Mouse (Mus musculus): ENCODE results near the gene Stat4. TPM values are rescaled to one million over a fixed set of nuclear protein-coding genes. Genes with fewer than 3 reads are reported as not detected.

The Stat4 gene
- polyA plus RNA-seq, 1 experiment from 2014 or later, result 0.64 TPM

- no peak overlapping the region for H3K9ac ChIP-seq
- H3K4me1 ChIP-seq (replicated peaks), result peaks cover 24% of the 10 kb centered on the region
- no peak overlapping the region for H3K4me2 ChIP-seq
- H3K27ac ChIP-seq, result no peak overlapping the region
- H3K9me3 ChIP-seq, result no peaks in the 10 kb centered on the region
- H3K4me3 ChIP-seq, result no peak overlapping the region
- no peak for ATAC-seq (ENCODE audit: low FRiP score)
- 97% methylated on average over 5 of the region's 5 CpGs for WGBS
- H3K27me3 ChIP-seq, result no peaks in the 10 kb centered on the region
- peaks cover 7% of the 10 kb centered on the region; the same call in 1 of the 2 replicates for H3K36me3 ChIP-seq
Measured at GRCm38 (mm10) chr1:52151166-52151565, 164.2 kb downstream of the Stat4 start.

GRCm38 (mm10) chr1:52152369-52152768, 165.4 kb downstream of the Stat4 start:
- no peak for ATAC-seq (ENCODE audit: low FRiP score)
- no peak overlapping the region for H3K4me3 ChIP-seq
- H3K4me2 ChIP-seq, result no peak overlapping the region
- no peaks in the 10 kb centered on the region for H3K27me3 ChIP-seq
- H3K9ac ChIP-seq, result no peak overlapping the region
- H3K36me3 ChIP-seq, result peaks cover 9% of the 10 kb centered on the region; the same call in 1 of the 2 replicates
- 71% methylated on average over 13 of the region's 13 CpGs for WGBS
- H3K9me3 ChIP-seq, result no peaks in the 10 kb centered on the region
- H3K27ac ChIP-seq, result no peak overlapping the region
- peaks cover 24% of the 10 kb centered on the region for H3K4me1 ChIP-seq (replicated peaks)

GRCm38 (mm10) chr1:52152936-52153335, 166.0 kb downstream of the Stat4 start:
- Histone ChIP-seq H3K9ac (no peak overlapping the region), H3K4me2 (no peak overlapping the region), H3K27ac (no peak overlapping the region), H3K27me3 (no peaks in the 10 kb centered on the region), H3K4me3 (no peak overlapping the region), H3K36me3 (peaks cover 15% of the 10 kb centered on the region; the same call in 1 of the 2 replicates), H3K9me3 (no peaks in the 10 kb centered on the region), H3K4me1 (replicated peaks) (peaks cover 21% of the 10 kb centered on the region)
- no peak for ATAC-seq (ENCODE audit: low FRiP score)
- 51% methylated on average over 3 of the region's 3 CpGs for WGBS

- Histone ChIP-seq H3K27ac (no peak overlapping the region), H3K36me3 (peaks cover 19% of the 10 kb centered on the region; the same call in 1 of the 2 replicates), H3K9ac (no peak overlapping the region), H3K4me3 (no peak overlapping the region), H3K9me3 (no peaks in the 10 kb centered on the region), H3K4me1 (replicated peaks) (peaks cover 11% of the 10 kb centered on the region; the same call in 1 of the 2 replicates), H3K27me3 (no peaks in the 10 kb centered on the region), H3K4me2 (no peak overlapping the region)
- no peak for ATAC-seq (ENCODE audit: low FRiP score)
- 87% methylated on average over 8 of the region's 8 CpGs for WGBS
Measured at GRCm38 (mm10) chr1:52154890-52155289, 167.9 kb downstream of the Stat4 start.

- no peak overlapping the region for H3K9ac ChIP-seq
- no peak overlapping the region for H3K4me2 ChIP-seq
- no peak for ATAC-seq (ENCODE audit: low FRiP score)
- no peak overlapping the region for H3K4me3 ChIP-seq
- H3K27me3 ChIP-seq, result no peaks in the 10 kb centered on the region
- no peaks in the 10 kb centered on the region for H3K9me3 ChIP-seq
- 87% methylated on average over 10 of the region's 10 CpGs for WGBS
- H3K4me1 ChIP-seq (replicated peaks), result no peaks in the 10 kb centered on the region
- H3K36me3 ChIP-seq, result peaks cover 19% of the 10 kb centered on the region; the same call in 1 of the 2 replicates
- H3K27ac ChIP-seq, result no peak overlapping the region
Measured at GRCm38 (mm10) chr1:52156351-52156750, 169.4 kb downstream of the Stat4 start.

Other genes with a start within 250 kb of the Stat4 start
- 78.7 and 87.9 TPM in 2 replicates for gene Myo1b, start 71.1 kb upstream of the Stat4 start, polyA plus RNA-seq (2015; fragmentation: Nextera tagmentation; extraction: Ambion mirVana)
- 13.4 and 13.9 TPM in 2 replicates for gene Stat1, start 132.3 kb downstream of the Stat4 start, polyA plus RNA-seq (2015; fragmentation: Nextera tagmentation; extraction: Ambion mirVana)
- 25.4 and 29.0 TPM in 2 replicates for gene Gls, start 246.1 kb downstream of the Stat4 start, polyA plus RNA-seq (2015; fragmentation: Nextera tagmentation; extraction: Ambion mirVana)